Mouse (Mus musculus): ENCODE measurements around the gene Btd. TPM values are rescaled to one million over a fixed set of nuclear protein-coding genes. Genes with fewer than 3 reads are reported as not detected.

Btd gene
- polyA plus RNA-seq, 1 experiment from 2014 or later, result 19.8 TPM

DNA sequence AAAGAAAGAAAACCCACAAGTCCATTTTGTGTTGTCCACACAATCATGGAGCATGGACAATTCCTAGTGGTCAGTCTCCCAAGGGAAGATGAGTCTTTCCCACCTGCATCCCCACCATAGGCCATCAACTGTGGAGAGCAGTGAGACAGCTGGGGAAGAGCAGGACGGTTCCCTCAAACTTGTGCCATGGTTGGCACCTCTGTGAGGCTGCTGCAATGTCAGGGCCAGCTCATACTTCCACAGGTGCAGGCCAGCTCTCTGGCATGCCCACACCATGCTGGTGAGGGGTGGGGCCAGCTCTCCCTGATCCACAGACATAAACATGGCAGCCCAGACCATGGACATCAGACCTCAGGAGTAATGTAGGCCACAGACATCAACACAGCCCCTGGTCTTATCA is 45.4 kb downstream of the Btd start:
- Histone ChIP-seq H3K27me3 (replicated peaks) (no peaks in the 10 kb centered on the region), H3K9ac (no peak overlapping the region), H3K27ac (replicated peaks) (no peak overlapping the region), H3K4me2 (no peak overlapping the region), H3K4me3 (no peak overlapping the region), H3K9me3 (no peaks in the 10 kb centered on the region), H3K36me3 (no peaks in the 10 kb centered on the region), H3K4me1 (peaks cover 6% of the 10 kb centered on the region; the same call in 1 of the 2 replicates)
- ATAC-seq (ENCODE audit: extremely low read depth, insufficient number of reproducible peaks, low FRiP score, low TSS enrichment), result no peak
- 89% methylated on average over 1 of the region's 1 CpGs for WGBS

DNA sequence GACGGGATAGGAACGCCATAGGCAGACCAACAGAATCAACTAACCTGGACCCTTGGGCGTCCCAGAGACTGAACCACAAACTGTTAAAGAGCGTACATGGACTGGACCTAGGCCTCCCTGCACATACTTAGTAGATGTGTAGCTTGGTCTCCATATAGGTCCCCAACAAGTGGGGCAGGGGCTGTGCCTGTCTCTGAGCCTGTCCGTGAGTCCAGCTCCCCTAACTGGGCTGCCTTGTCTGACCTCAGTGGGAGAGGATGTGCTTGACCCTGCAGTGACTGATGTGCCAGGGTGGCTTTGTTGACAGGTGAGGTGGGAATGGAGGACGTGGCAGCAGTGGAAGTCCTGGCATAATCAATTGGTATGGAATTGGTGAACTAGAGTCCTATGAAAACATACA is 51.7 kb downstream of the Btd start:
- Histone ChIP-seq H3K27ac (replicated peaks) (no peak overlapping the region), H3K36me3 (no peaks in the 10 kb centered on the region), H3K9ac (no peak overlapping the region), H3K9me3 (no peaks in the 10 kb centered on the region), H3K27me3 (replicated peaks) (no peaks in the 10 kb centered on the region), H3K4me3 (no peak overlapping the region), H3K4me1 (peaks cover 15% of the 10 kb centered on the region), H3K4me2 (no peak overlapping the region)
- WGBS, result 82% methylated on average over 6 of the region's 6 CpGs
- no peak for ATAC-seq (ENCODE audit: extremely low read depth, insufficient number of reproducible peaks, low FRiP score, low TSS enrichment)

GRCm38 (mm10) chr14:31696206-31696984 is 55.6 kb downstream of the Btd start:
- H3K36me3 ChIP-seq, result peaks cover 26% of the 10 kb centered on the region
- H3K9ac ChIP-seq, result no peak overlapping the region
- H3K9me3 ChIP-seq, result no peaks in the 10 kb centered on the region
- ATAC-seq (ENCODE audit: extremely low read depth, insufficient number of reproducible peaks, low FRiP score, low TSS enrichment), result no peak
- H3K4me2 ChIP-seq, result no peak overlapping the region
- no peak overlapping the region for H3K4me3 ChIP-seq
- peaks cover 22% of the 10 kb centered on the region for H3K4me1 ChIP-seq
- WGBS, result 83% methylated on average over 9 of the region's 9 CpGs
- H3K27ac ChIP-seq (replicated peaks), result peak overlapping the region; percentile 77
- no peaks in the 10 kb centered on the region for H3K27me3 ChIP-seq (replicated peaks)

DNA sequence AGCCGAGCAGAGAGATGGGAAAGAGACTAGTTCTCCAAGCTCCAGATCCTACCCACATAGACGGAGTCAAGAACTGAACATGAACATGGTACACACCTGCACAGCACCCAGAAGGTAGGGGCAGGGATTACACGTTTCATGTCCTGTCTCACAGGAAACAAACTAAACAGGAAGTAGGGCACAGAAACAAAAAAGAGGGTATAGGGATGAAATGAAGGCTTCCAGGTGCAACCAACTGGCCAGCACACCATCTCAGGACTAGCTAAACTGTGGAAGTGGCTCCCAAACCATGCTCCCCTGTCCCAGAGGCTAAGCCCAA is 56.1 kb downstream of the Btd start:
- Histone ChIP-seq H3K27me3 (replicated peaks) (no peaks in the 10 kb centered on the region), H3K27ac (replicated peaks) (peak overlapping the region; percentile 77), H3K4me3 (no peak overlapping the region), H3K9ac (no peak overlapping the region), H3K4me1 (peaks cover 22% of the 10 kb centered on the region), H3K36me3 (peaks cover 32% of the 10 kb centered on the region), H3K9me3 (no peaks in the 10 kb centered on the region), H3K4me2 (no peak overlapping the region)
- WGBS, result 78% methylated on average over 3 of the region's 3 CpGs
- ATAC-seq (ENCODE audit: extremely low read depth, insufficient number of reproducible peaks, low FRiP score, low TSS enrichment), result no peak

GRCm38 (mm10) chr14:31697346-31697745 is 56.5 kb downstream of the Btd start:
- peak overlapping the region; percentile 77 for H3K27ac ChIP-seq (replicated peaks)
- ATAC-seq (ENCODE audit: extremely low read depth, insufficient number of reproducible peaks, low FRiP score, low TSS enrichment), result no peak; the same call in 1 of the 2 replicates
- H3K4me1 ChIP-seq, result peaks cover 23% of the 10 kb centered on the region

GRCm38 (mm10) chr14:31697755-31698154 is 56.9 kb downstream of the Btd start:
- no peak overlapping the region for H3K4me3 ChIP-seq
- peak overlapping the region; percentile 77 for H3K27ac ChIP-seq (replicated peaks)
- H3K4me1 ChIP-seq, result peaks cover 27% of the 10 kb centered on the region
- no peak overlapping the region for H3K4me2 ChIP-seq
- H3K36me3 ChIP-seq, result peaks cover 40% of the 10 kb centered on the region
- WGBS, result 60% methylated on average over 4 of the region's 4 CpGs
- no peak for ATAC-seq (ENCODE audit: extremely low read depth, insufficient number of reproducible peaks, low FRiP score, low TSS enrichment)
- no peaks in the 10 kb centered on the region for H3K27me3 ChIP-seq (replicated peaks)
- H3K9ac ChIP-seq, result no peak overlapping the region
- no peaks in the 10 kb centered on the region for H3K9me3 ChIP-seq

More at GRCm38 (mm10) chr14:31697346-31697745, 56.5 kb downstream of the Btd start:
- 55% methylated on average over 3 of the region's 3 CpGs for WGBS
- Histone ChIP-seq H3K36me3 (peaks cover 36% of the 10 kb centered on the region), H3K4me3 (no peak overlapping the region), H3K9ac (no peak overlapping the region), H3K9me3 (no peaks in the 10 kb centered on the region), H3K4me2 (no peak overlapping the region), H3K27me3 (replicated peaks) (no peaks in the 10 kb centered on the region)

DNA sequence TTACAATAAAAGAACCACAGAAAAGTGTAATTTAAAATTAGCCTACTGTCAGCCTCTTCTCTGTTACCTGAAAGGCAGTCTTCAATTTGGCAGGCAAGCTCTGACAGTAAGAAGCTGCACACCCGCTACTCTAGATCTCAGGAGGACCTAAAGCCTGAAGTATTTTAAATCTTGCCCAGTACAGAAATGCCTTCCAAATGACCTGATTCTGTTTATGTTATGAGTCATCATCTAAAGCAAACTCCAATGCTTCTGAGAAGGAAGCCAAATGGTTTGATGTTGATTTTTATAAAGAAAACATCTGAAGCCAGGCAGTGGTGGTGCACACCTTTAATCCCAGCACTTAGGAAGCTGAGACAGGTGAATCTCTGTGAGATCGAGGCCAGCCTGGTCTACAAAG is 59.5 kb downstream of the Btd start:
- H3K9ac ChIP-seq, result no peak overlapping the region
- no peaks in the 10 kb centered on the region for H3K9me3 ChIP-seq
- peaks cover 65% of the 10 kb centered on the region for H3K36me3 ChIP-seq
- H3K4me3 ChIP-seq, result no peak overlapping the region
- WGBS, result 84% methylated on average over 2 of the region's 2 CpGs
- H3K4me1 ChIP-seq, result peaks cover 33% of the 10 kb centered on the region
- no peak overlapping the region for H3K4me2 ChIP-seq
- no peak for ATAC-seq (ENCODE audit: extremely low read depth, insufficient number of reproducible peaks, low FRiP score, low TSS enrichment)
- no peaks in the 10 kb centered on the region for H3K27me3 ChIP-seq (replicated peaks)
- H3K27ac ChIP-seq (replicated peaks), result no peak overlapping the region

DNA sequence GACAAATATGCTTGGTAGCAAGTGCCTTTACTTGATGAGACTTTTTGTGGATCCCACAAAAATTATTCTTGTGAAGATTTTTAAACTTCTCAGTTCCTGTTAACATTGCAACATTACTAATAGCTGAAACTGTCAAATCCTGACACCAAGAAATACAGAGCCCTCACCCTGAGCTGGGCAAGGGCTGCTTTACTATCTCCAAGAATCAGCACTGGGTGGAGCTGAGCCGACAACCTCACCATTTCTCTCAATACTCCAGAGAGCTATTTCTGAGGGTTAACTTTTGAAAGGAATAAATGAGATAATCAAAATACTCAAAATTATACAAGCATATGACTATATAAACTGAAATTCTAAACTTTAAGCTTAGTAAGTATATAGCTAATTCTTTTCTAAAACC is 68.5 kb downstream of the Btd start:
- Histone ChIP-seq H3K9me3 (no peaks in the 10 kb centered on the region), H3K36me3 (peaks cover 62% of the 10 kb centered on the region), H3K4me1 (peaks cover 3% of the 10 kb centered on the region; the same call in 1 of the 2 replicates), H3K4me3 (no peak overlapping the region), H3K27me3 (replicated peaks) (no peaks in the 10 kb centered on the region), H3K4me2 (no peak overlapping the region), H3K27ac (replicated peaks) (no peak overlapping the region), H3K9ac (no peak overlapping the region)
- 73% methylated on average over 1 of the region's 1 CpGs for WGBS
- no peak for ATAC-seq (ENCODE audit: extremely low read depth, insufficient number of reproducible peaks, low FRiP score, low TSS enrichment)

DNA sequence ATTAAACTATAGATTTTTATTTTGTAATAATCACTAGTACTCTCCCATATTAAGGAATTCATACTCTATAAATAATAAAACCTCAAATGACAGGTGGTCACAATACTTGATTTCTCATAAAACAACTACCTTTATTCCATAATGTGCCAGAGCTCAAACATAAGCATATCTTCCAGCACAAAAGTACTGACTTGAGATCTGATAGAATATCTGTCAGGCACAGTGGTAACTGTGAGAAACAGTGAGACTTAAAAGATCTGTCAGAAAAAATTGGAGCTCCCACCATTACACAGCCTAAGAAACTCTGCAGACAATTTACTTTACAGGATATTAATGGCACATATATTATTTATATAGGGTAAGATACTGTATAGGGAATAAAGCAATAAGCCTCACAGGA is 74.8 kb downstream of the Btd start:
- no peak overlapping the region for H3K4me2 ChIP-seq
- H3K9me3 ChIP-seq, result no peaks in the 10 kb centered on the region
- no peak for ATAC-seq (ENCODE audit: extremely low read depth, insufficient number of reproducible peaks, low FRiP score, low TSS enrichment)
- no peak overlapping the region for H3K27ac ChIP-seq (replicated peaks)
- H3K27me3 ChIP-seq (replicated peaks), result no peaks in the 10 kb centered on the region
- H3K4me3 ChIP-seq, result no peak overlapping the region
- H3K4me1 ChIP-seq, result no peaks in the 10 kb centered on the region
- H3K36me3 ChIP-seq, result peaks cover 79% of the 10 kb centered on the region
- no peak overlapping the region for H3K9ac ChIP-seq

- Histone ChIP-seq H3K9ac (no peak overlapping the region), H3K9me3 (no peaks in the 10 kb centered on the region), H3K4me2 (no peak overlapping the region), H3K36me3 (peaks cover 73% of the 10 kb centered on the region), H3K27ac (replicated peaks) (no peak overlapping the region), H3K4me3 (no peak overlapping the region), H3K4me1 (no peaks in the 10 kb centered on the region), H3K27me3 (replicated peaks) (no peaks in the 10 kb centered on the region)
- ATAC-seq (ENCODE audit: extremely low read depth, insufficient number of reproducible peaks, low FRiP score, low TSS enrichment), result no peak
- 93% methylated on average over 5 of the region's 5 CpGs for WGBS
Observed at GRCm38 (mm10) chr14:31717360-31717759, 76.5 kb downstream of the Btd start.
